Mouse (Mus musculus) intestine, embryonic 14.5 days (tissue): ENCODE results near the gene Fhad1. TPM values are rescaled to one million over a fixed set of nuclear protein-coding genes. Genes with fewer than 3 reads are reported as not detected.
"Not testable (repeated sequence)": the region's sequence is repeated elsewhere in the genome, so short reads cannot be mapped to it uniquely, and the experiment has no call there.

Experiments used
- ATAC-seq: fragments of 200-750 bp; cut with Nextera tagmentation; replicated peaks from 2 replicates; pipeline ENCODE4 v1.8.0; 2017; ENCODE audit warnings: low read depth, moderate number of reproducible peaks, moderate TSS enrichment, moderate library complexity; ENCODE audit not compliant: low FRiP score, low TSS enrichment
- DNase-seq: peaks from one replicate; pipeline ENCODE4 v3.0.0-alpha.2; 2018; ENCODE audit warnings: low spot score
- H3K27ac ChIP-seq: fragments of 300-500 bp; sonication (generic); 2 replicates; pipeline ENCODE4 v1.5.1; 2014; ENCODE audit warnings: low read depth, mild to moderate bottlenecking, control low read depth
- H3K27me3 ChIP-seq: fragments of 300-500 bp; sonication (generic); replicated peaks from 2 replicates; pipeline ENCODE4 v1.6.1; 2014; ENCODE audit warnings: low read length, control low read depth; ENCODE audit not compliant: control insufficient read depth, insufficient read depth
- H3K36me3 ChIP-seq: fragments of 300-500 bp; sonication (generic); 2 replicates; pipeline ENCODE4 v1.6.1; 2014; ENCODE audit warnings: low read length, control low read depth; ENCODE audit not compliant: control insufficient read depth, insufficient read depth
- H3K4me1 ChIP-seq: fragments of 300-500 bp; sonication (generic); replicated peaks from 2 replicates; pipeline ENCODE4 v1.6.1; 2014; ENCODE audit warnings: low read length, control low read depth, mixed read lengths; ENCODE audit not compliant: control insufficient read depth, insufficient read depth
- H3K4me2 ChIP-seq: fragments of 300-500 bp; sonication (generic); 2 replicates; pipeline ENCODE4 v1.6.1; 2014; ENCODE audit warnings: low read length
- H3K4me3 ChIP-seq: fragments of 300-500 bp; sonication (generic); 2 replicates; pipeline ENCODE4 v1.5.1; 2014; ENCODE audit warnings: low read depth, low read length, control low read depth, mixed read lengths
- H3K9ac ChIP-seq: fragments of 300-500 bp; sonication (generic); 2 replicates; pipeline ENCODE4 v1.6.1; 2014; ENCODE audit warnings: mild to moderate bottlenecking, low read length
- H3K9me3 ChIP-seq: fragments of 300-500 bp; sonication (generic); 2 replicates; pipeline ENCODE4 v1.6.1; 2016; ENCODE audit warnings: low read length, control low read depth; ENCODE audit not compliant: control insufficient read depth
- WGBS: fragments of 180-500 bp; shearing (Covaris S2); extraction: QIAGEN DNeasy Blood & Tissue Kit; methylation state at CpG from one replicate; pipeline ENCODE4 v1.1.7; 2014; 5-methylcytosine and 5-hydroxymethylcytosine counted together
- polyA plus RNA-seq: library from polyadenylated mRNA; unstranded; fragments of >200 nt; fragmentation: Nextera tagmentation; extraction: Ambion mirVana; gene quantifications from 2 replicates; pipeline ENCODE4 v1.2.1, GENCODE M21; 2014

Fhad1 gene
- polyA plus RNA-seq, 1 experiment from 2014 or later: 1.8 TPM

DNA sequence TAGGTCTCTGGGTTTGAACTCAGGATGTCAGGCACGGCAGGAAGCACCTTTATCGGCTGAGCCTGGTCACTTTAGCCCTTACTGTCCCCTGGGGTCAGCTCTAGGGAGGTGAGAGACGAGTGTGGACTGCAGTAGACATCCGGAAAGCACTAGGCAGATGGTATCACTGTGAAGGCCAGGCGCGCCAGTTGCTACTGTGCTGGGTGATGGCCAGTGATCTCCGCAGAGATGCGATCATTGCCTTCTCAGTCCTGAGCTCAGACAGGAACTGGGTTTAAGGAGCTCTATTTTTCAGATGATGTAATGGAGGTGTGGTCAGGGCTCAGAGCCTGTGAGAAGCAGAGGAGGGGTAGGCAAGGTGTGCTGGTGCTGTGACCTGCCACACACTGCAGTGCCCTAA, 40.7 kb upstream of the Fhad1 start:
- H3K4me1 ChIP-seq: peaks cover 9% of the 10 kb centered on the region; the same call in 1 of the 2 replicates
- H3K9ac ChIP-seq: no peak overlapping the region
- ATAC-seq: no peak
- no peaks in the 10 kb centered on the region for H3K36me3 ChIP-seq
- H3K27me3 ChIP-seq: no peaks in the 10 kb centered on the region
- no peaks in the 10 kb centered on the region for H3K9me3 ChIP-seq
- 85% methylated on average over 8 of the region's 8 CpGs for WGBS
- no peak overlapping the region for H3K27ac ChIP-seq
- H3K4me2 ChIP-seq: no peak overlapping the region
- no peak for DNase-seq
- no peak overlapping the region for H3K4me3 ChIP-seq

DNA sequence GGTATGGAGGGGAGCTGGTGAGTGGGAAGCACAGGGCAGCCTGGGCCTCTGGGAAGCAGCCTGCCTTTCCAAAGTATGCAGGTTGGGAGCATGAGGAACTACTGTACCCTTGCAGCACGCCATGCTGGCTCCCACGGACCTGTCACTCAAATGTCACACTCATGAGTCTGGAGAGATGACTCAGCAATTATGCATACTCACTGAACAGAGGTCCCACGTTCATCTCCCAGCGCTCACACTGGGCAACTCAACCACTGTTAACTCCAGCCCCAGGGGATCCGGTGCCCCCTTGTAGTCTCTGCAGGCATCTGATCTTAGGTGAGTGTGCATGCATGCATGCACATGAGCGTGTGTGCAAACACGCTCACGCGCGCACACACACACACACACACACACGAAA, 39.7 kb upstream of the Fhad1 start:
- Histone ChIP-seq H3K36me3 (no peaks in the 10 kb centered on the region), H3K4me3 (no peak overlapping the region), H3K9me3 (no peaks in the 10 kb centered on the region), H3K4me2 (no peak overlapping the region), H3K4me1 (peaks cover 9% of the 10 kb centered on the region), H3K9ac (no peak overlapping the region), H3K27me3 (no peaks in the 10 kb centered on the region), H3K27ac (0 out of 2 replicates have a peak overlapping the region, but pooled peaks have one; percentile 2)
- DNase-seq (no peak), ATAC-seq (no peak)
- WGBS: 88% methylated on average over 11 of the region's 11 CpGs

DNA sequence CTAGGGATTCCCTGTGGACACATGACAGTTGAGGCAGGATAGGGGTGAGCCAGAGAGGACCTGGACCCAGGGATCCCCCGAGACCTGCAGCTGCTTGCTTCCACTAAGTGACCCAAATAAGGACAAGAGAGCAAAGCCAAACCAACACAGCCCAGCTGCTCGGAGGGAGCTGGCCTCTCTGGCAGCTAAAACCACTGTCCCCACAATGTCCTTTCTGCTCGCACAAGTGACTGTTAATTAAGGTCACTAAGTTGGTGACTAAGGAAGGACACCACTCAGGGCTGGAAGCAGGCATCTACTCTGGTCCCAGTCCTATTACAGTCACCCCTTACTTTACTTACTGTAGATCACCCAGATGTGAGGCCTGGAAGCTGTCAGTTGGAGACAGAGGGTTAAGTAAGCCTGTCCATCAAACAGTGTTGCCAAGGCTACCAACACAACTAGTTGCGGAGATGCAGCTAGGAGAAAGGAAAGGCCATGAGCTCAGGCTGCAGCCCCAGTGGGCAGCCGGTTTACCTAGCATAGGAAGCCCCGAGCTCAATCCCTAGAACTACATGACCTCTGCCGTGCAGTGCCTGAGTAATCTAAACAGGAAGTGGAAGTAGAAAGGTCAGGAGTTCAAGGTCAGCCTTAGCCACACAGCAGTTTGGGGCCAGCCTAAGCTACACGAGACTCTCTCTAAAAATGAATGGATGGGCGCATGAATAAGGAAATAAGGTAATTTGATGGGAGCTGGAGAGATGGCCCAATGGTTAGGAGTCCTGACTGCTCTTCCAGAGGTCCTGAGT, 39.0 kb upstream of the Fhad1 start:
- Histone ChIP-seq H3K9ac (no peak overlapping the region), H3K4me1 (peaks cover 12% of the 10 kb centered on the region), H3K36me3 (no peaks in the 10 kb centered on the region), H3K27ac (peak overlapping the region; percentile 5; the same call in 1 of the 2 replicates), H3K9me3 (no peaks in the 10 kb centered on the region), H3K4me3 (no peak overlapping the region), H3K4me2 (no peak overlapping the region), H3K27me3 (no peaks in the 10 kb centered on the region)
- DNase-seq: no peak
- no peak for ATAC-seq
- WGBS: 35% methylated on average over 9 of the region's 9 CpGs

DNA sequence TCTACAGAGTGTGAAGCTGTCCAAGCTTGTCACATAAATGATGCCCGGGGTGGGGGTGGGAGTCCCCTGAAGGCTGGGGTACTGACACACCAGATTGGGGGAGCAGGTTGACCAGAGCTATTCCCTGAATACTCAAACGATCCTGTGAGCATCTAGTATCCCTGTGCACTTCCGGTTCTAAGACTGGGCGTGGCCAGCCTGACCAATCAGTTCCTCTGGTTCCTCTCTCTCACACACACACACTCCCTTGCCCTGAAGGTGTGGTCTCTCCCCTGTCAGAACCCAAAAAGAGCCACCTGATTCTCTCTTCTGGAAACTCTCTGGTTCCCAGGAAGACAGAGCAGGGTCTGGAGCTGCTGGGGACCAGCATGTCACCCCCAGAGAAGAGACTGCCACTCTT, 38.4 kb upstream of the Fhad1 start:
- DNase-seq (no peak), ATAC-seq (no peak; the same call in 1 of the 2 replicates)
- WGBS: 50% methylated on average over 4 of the region's 4 CpGs
- Histone ChIP-seq H3K36me3 (no peaks in the 10 kb centered on the region), H3K4me3 (no peak overlapping the region), H3K9me3 (no peaks in the 10 kb centered on the region), H3K4me2 (no peak overlapping the region), H3K27me3 (no peaks in the 10 kb centered on the region), H3K27ac (peak overlapping the region; percentile 5; the same call in 1 of the 2 replicates), H3K9ac (no peak overlapping the region), H3K4me1 (peaks cover 12% of the 10 kb centered on the region)

DNA sequence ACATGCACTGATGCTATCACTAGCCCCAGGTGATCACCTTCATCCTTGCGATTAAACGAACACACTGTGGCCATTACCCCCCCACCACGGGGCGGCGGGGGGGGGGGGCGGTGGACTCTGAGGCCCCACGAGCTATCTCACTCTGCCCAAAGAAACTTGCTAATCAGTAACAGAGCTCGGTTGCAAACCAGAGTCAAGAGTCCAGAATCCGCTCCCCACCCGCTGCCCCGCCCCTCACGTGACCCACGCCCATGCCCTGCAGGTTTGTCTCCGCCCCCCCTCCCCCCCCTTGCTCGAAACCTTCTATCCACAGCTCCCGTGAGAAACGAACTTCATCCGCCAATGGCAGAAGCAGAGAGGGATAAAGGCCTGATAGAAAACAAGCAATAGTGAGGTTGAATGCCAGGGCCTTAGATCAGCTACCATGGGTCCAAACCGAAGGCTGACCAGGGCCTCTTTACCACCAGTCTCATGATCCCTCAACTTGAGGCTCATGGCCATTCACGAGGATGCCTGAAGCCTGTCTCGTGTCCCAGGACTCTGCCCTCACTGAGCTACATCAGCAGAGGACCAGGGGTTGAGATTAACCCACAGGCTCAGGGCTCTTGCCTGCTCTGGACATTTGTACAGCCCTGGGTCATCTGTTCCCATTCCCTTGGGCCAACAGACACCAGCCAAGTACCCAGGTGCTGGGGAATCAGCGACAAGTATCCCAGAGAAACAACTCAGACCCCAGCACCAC, 37.7 kb upstream of the Fhad1 start:
- peak; percentile 76 for DNase-seq
- H3K9me3 ChIP-seq: no peaks in the 10 kb centered on the region
- peak; percentile 76 for ATAC-seq
- H3K36me3 ChIP-seq: no peaks in the 10 kb centered on the region
- no peak overlapping the region for H3K4me3 ChIP-seq
- no peak overlapping the region for H3K4me2 ChIP-seq
- H3K4me1 ChIP-seq: peaks cover 12% of the 10 kb centered on the region
- H3K9ac ChIP-seq: no peak overlapping the region
- 48% methylated on average over 22 of the region's 22 CpGs for WGBS
- peak overlapping the region; percentile 64 for H3K27ac ChIP-seq
- H3K27me3 ChIP-seq: no peaks in the 10 kb centered on the region

DNA sequence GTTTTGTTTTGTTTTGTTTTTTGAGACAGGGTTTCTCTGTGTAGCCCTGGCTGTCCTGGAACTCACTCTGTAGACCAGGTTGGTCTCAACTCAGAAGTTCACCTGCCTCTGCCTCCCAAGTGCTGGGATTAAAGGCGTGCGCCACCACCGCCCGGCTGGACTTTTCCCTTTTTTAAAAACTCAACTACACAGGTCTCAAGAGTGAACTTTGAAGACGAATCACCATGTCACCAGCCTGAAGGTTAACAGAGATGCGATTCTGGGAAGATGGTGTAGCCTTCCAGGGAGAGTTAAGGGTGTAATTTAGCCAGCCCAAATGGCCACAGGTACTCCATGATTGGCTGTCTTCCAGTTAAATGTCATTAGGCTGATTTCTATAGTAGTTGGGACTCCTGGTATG, 37.0 kb upstream of the Fhad1 start:
- not testable (repeated sequence) for H3K36me3 ChIP-seq, H3K4me3 ChIP-seq, ATAC-seq, H3K9me3 ChIP-seq, H3K9ac ChIP-seq, H3K4me2 ChIP-seq, H3K27ac ChIP-seq, DNase-seq, H3K27me3 ChIP-seq
- 79% methylated on average over 6 of the region's 6 CpGs for WGBS
- H3K4me1 ChIP-seq: peaks cover 12% of the 10 kb centered on the region

DNA sequence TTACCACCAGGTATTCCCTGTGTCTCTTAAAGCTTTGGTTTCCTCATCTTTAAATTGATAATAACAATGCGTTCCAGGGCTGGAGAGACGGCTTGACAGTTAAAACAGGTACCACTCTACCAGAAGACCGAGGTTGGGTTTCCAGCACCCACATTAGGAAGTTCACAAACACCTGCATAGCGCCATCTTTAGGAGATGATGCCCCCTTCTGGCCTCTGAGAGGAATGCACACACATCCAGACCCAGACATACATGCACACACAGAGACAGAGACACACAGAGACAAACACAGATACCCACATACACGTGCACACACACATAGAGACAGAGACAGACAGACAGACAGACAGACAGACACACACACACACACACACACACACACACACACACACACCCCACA, 35.1 kb upstream of the Fhad1 start:
- H3K9me3 ChIP-seq: no peaks in the 10 kb centered on the region
- no peak overlapping the region for H3K4me3 ChIP-seq
- no peaks in the 10 kb centered on the region for H3K36me3 ChIP-seq
- 91% methylated on average over 5 of the region's 5 CpGs for WGBS
- H3K27me3 ChIP-seq: no peaks in the 10 kb centered on the region
- no peak overlapping the region for H3K4me2 ChIP-seq
- no peak overlapping the region for H3K27ac ChIP-seq
- no peak overlapping the region for H3K9ac ChIP-seq
- no peak for DNase-seq
- no peak for ATAC-seq
- H3K4me1 ChIP-seq: peaks cover 12% of the 10 kb centered on the region

DNA sequence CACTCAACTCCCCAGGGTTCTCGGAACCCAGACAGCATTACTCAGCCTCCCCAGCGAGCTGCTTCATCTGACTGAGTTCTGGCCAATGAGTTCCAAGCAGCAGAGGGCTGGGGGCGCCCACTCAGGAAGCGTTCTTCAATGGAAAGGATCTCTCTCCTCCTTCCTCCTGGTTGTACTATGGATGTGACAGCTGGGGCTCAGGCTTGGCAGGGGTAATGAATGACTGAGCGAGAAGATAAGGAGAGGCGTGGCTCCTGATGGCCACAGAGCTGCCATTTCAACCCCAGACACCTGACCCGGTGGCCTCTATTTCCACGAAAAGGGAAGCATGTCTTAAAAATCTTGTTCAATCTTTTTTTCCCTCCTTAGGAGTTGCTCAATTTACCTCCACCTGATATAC, 33.5 kb upstream of the Fhad1 start:
- ATAC-seq (no peak), DNase-seq (no peak)
- no peak overlapping the region for H3K4me3 ChIP-seq
- no peak overlapping the region for H3K27ac ChIP-seq
- WGBS: 62% methylated on average over 8 of the region's 8 CpGs
- no peak overlapping the region for H3K4me2 ChIP-seq
- peaks cover 15% of the 10 kb centered on the region for H3K4me1 ChIP-seq
- no peaks in the 10 kb centered on the region for H3K27me3 ChIP-seq
- H3K36me3 ChIP-seq: no peaks in the 10 kb centered on the region
- no peak overlapping the region for H3K9ac ChIP-seq
- no peaks in the 10 kb centered on the region for H3K9me3 ChIP-seq
